Mouse (Mus musculus): Measurements from ENCODE around the gene Col8a2. TPM values are rescaled to one million over a fixed set of nuclear protein-coding genes. Genes with fewer than 3 reads are reported as not detected.

Col8a2 gene
- polyA plus RNA-seq, 1 experiment = not detected

- Histone ChIP-seq H3K4me1 (ENCODE audit: control insufficient read depth, insufficient read depth, insufficient read length, low read length) (no peaks in the 10 kb centered on the region), H3K27ac (replicated peaks; ENCODE audit: low read depth, low read length) (no peak overlapping the region), H3K4me3 (ENCODE audit: insufficient read depth, low read depth, low read length) (no peak overlapping the region)
Measured at GRCm38 (mm10) chr4:126278961-126279360, 7.6 kb upstream of the Col8a2 start.

GRCm38 (mm10) chr4:126281706-126282105 lies 4.9 kb upstream of the Col8a2 start:
- Histone ChIP-seq H3K27ac (replicated peaks; ENCODE audit: low read depth, low read length) (no peak overlapping the region), H3K4me1 (ENCODE audit: control insufficient read depth, insufficient read depth, insufficient read length, low read length) (peaks cover 3% of the 10 kb centered on the region), H3K4me3 (ENCODE audit: insufficient read depth, low read depth, low read length) (no peak overlapping the region)

- no peak overlapping the region for H3K27ac ChIP-seq (replicated peaks; ENCODE audit: low read depth, low read length)
- H3K4me3 ChIP-seq (ENCODE audit: insufficient read depth, low read depth, low read length) = no peak overlapping the region
- H3K4me1 ChIP-seq (ENCODE audit: control insufficient read depth, insufficient read depth, insufficient read length, low read length) = peaks cover 3% of the 10 kb centered on the region
Measured at GRCm38 (mm10) chr4:126283582-126283981, 3.0 kb upstream of the Col8a2 start.

GRCm38 (mm10) chr4:126287302-126287995 lies 856 bp downstream of the Col8a2 start:
- Histone ChIP-seq H3K4me3 (ENCODE audit: insufficient read depth, low read depth, low read length) (no peak overlapping the region), H3K4me1 (ENCODE audit: control insufficient read depth, insufficient read depth, insufficient read length, low read length) (peaks cover 3% of the 10 kb centered on the region), H3K27ac (replicated peaks; ENCODE audit: low read depth, low read length) (no peak overlapping the region)

GRCm38 (mm10) chr4:126288085-126288666 lies 1.6 kb downstream of the Col8a2 start:
- Histone ChIP-seq H3K4me3 (ENCODE audit: insufficient read depth, low read depth, low read length) (no peak overlapping the region), H3K4me1 (ENCODE audit: control insufficient read depth, insufficient read depth, insufficient read length, low read length) (peaks cover 3% of the 10 kb centered on the region), H3K27ac (replicated peaks; ENCODE audit: low read depth, low read length) (no peak overlapping the region)

GRCm38 (mm10) chr4:126290314-126290713 lies 3.7 kb downstream of the Col8a2 start:
- no peak overlapping the region for H3K27ac ChIP-seq (replicated peaks; ENCODE audit: low read depth, low read length)
- H3K4me3 ChIP-seq (ENCODE audit: insufficient read depth, low read depth, low read length) = no peak overlapping the region
- H3K4me1 ChIP-seq (ENCODE audit: control insufficient read depth, insufficient read depth, insufficient read length, low read length) = peaks cover 3% of the 10 kb centered on the region

GRCm38 (mm10) chr4:126291196-126291595 lies 4.6 kb downstream of the Col8a2 start:
- Histone ChIP-seq H3K27ac (replicated peaks; ENCODE audit: low read depth, low read length) (no peak overlapping the region), H3K4me1 (ENCODE audit: control insufficient read depth, insufficient read depth, insufficient read length, low read length) (peaks cover 3% of the 10 kb centered on the region), H3K4me3 (ENCODE audit: insufficient read depth, low read depth, low read length) (no peak overlapping the region)

GRCm38 (mm10) chr4:126295152-126295551 lies 8.6 kb downstream of the Col8a2 start:
- Histone ChIP-seq H3K4me3 (ENCODE audit: insufficient read depth, low read depth, low read length) (no peak overlapping the region), H3K27ac (replicated peaks; ENCODE audit: low read depth, low read length) (no peak overlapping the region), H3K4me1 (ENCODE audit: control insufficient read depth, insufficient read depth, insufficient read length, low read length) (peaks cover 4% of the 10 kb centered on the region; the same call in 1 of the 2 replicates)

- H3K4me3 ChIP-seq (ENCODE audit: insufficient read depth, low read depth, low read length) = no peak overlapping the region
- no peak overlapping the region for H3K27ac ChIP-seq (replicated peaks; ENCODE audit: low read depth, low read length)
- peaks cover 4% of the 10 kb centered on the region; the same call in 1 of the 2 replicates for H3K4me1 ChIP-seq (ENCODE audit: control insufficient read depth, insufficient read depth, insufficient read length, low read length)
Measured at GRCm38 (mm10) chr4:126295937-126296336, 9.3 kb downstream of the Col8a2 start.

GRCm38 (mm10) chr4:126296617-126297101 lies 10.1 kb downstream of the Col8a2 start:
- Histone ChIP-seq H3K4me3 (ENCODE audit: insufficient read depth, low read depth, low read length) (peak overlapping the region; percentile 48), H3K4me1 (ENCODE audit: control insufficient read depth, insufficient read depth, insufficient read length, low read length) (peaks cover 4% of the 10 kb centered on the region; the same call in 1 of the 2 replicates), H3K27ac (replicated peaks; ENCODE audit: low read depth, low read length) (no peak overlapping the region)

GRCm38 (mm10) chr4:126300916-126301583 lies 14.5 kb downstream of the Col8a2 start:
- H3K4me3 ChIP-seq (ENCODE audit: insufficient read depth, low read depth, low read length) = peak overlapping the region; percentile 13; the same call in 1 of the 2 replicates
- peaks cover 4% of the 10 kb centered on the region; the same call in 1 of the 2 replicates for H3K4me1 ChIP-seq (ENCODE audit: control insufficient read depth, insufficient read depth, insufficient read length, low read length)
- H3K27ac ChIP-seq (replicated peaks; ENCODE audit: low read depth, low read length) = no peak overlapping the region

GRCm38 (mm10) chr4:126301584-126302309 lies 15.2 kb downstream of the Col8a2 start:
- Histone ChIP-seq H3K4me1 (ENCODE audit: control insufficient read depth, insufficient read depth, insufficient read length, low read length) (peaks cover 4% of the 10 kb centered on the region; the same call in 1 of the 2 replicates), H3K4me3 (ENCODE audit: insufficient read depth, low read depth, low read length) (peak overlapping the region; percentile 13; the same call in 1 of the 2 replicates), H3K27ac (replicated peaks; ENCODE audit: low read depth, low read length) (no peak overlapping the region)

GRCm38 (mm10) chr4:126303877-126304276 lies 17.3 kb downstream of the Col8a2 start:
- H3K4me1 ChIP-seq (ENCODE audit: control insufficient read depth, insufficient read depth, insufficient read length, low read length) = no peaks in the 10 kb centered on the region; the same call in 1 of the 2 replicates
- no peak overlapping the region for H3K27ac ChIP-seq (replicated peaks; ENCODE audit: low read depth, low read length)
- no peak overlapping the region for H3K4me3 ChIP-seq (ENCODE audit: insufficient read depth, low read depth, low read length)

GRCm38 (mm10) chr4:126305428-126305827 lies 18.8 kb downstream of the Col8a2 start:
- H3K4me3 ChIP-seq (ENCODE audit: insufficient read depth, low read depth, low read length) = no peak overlapping the region
- H3K27ac ChIP-seq (replicated peaks; ENCODE audit: low read depth, low read length) = no peak overlapping the region
- H3K4me1 ChIP-seq (ENCODE audit: control insufficient read depth, insufficient read depth, insufficient read length, low read length) = no peaks in the 10 kb centered on the region; the same call in 1 of the 2 replicates

- Histone ChIP-seq H3K4me3 (ENCODE audit: insufficient read depth, low read depth, low read length) (no peak overlapping the region), H3K4me1 (ENCODE audit: control insufficient read depth, insufficient read depth, insufficient read length, low read length) (no peaks in the 10 kb centered on the region; the same call in 1 of the 2 replicates), H3K27ac (replicated peaks; ENCODE audit: low read depth, low read length) (no peak overlapping the region)
Measured at GRCm38 (mm10) chr4:126306058-126306457, 19.5 kb downstream of the Col8a2 start.
